Mouse (Mus musculus) thymus, adult 2 months (tissue): ENCODE data around the gene Dhps.

ENCODE experiments used
- CTCF ChIP-seq: fragments of 200-500 bp; IDR thresholded peaks from 2 replicates; pipeline ENCODE4 v1.5.1; 2012; ENCODE audit warnings: mild to moderate bottlenecking, control low read depth, low read length, moderate library complexity, borderline replicate concordance; ENCODE audit not compliant: control insufficient read depth, poor library complexity, insufficient read depth; ENCODE audit errors: extremely low read depth
- POLR2A ChIP-seq: fragments of 200-500 bp; IDR thresholded peaks from 2 replicates; pipeline ENCODE4 v1.6.1; 2012; ENCODE audit warnings: mild to moderate bottlenecking, low read length, control low read depth, moderate library complexity; ENCODE audit not compliant: control insufficient read depth, poor library complexity, insufficient read depth; ENCODE audit errors: extremely low read depth

DNA sequence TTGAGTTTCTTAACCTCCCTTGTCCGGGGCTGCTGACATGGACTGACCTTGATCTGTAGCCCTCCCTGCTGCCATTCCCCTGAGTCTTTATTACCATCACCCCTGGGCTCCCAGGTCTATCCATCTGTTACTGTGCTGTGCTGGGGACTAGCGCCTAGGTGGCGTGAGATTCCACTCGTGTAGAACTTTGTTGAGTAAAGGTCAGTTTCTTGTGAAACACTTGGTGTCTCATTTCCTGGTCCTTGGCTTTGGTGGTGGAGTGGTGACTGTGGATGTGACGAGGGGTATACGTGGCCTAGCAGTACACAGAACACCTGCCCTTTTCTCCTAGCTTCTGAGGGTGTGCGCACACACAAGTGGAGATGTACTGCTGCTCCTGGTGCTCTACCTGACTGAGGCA lies 14.2 kb upstream of the Dhps start:
- no peak for TF ChIP-seq CTCF
- no peak for TF ChIP-seq POLR2A
